Mouse (Mus musculus): Measurements from ENCODE around the gene Ggps1. TPM values are rescaled to one million over a fixed set of nuclear protein-coding genes. Genes with fewer than 3 reads are reported as not detected.

Ggps1 gene
- 51.6 and 52.2 TPM in 2 replicates for polyA plus RNA-seq (2015; fragmentation: Nextera tagmentation; extraction: Ambion mirVana)

DNA sequence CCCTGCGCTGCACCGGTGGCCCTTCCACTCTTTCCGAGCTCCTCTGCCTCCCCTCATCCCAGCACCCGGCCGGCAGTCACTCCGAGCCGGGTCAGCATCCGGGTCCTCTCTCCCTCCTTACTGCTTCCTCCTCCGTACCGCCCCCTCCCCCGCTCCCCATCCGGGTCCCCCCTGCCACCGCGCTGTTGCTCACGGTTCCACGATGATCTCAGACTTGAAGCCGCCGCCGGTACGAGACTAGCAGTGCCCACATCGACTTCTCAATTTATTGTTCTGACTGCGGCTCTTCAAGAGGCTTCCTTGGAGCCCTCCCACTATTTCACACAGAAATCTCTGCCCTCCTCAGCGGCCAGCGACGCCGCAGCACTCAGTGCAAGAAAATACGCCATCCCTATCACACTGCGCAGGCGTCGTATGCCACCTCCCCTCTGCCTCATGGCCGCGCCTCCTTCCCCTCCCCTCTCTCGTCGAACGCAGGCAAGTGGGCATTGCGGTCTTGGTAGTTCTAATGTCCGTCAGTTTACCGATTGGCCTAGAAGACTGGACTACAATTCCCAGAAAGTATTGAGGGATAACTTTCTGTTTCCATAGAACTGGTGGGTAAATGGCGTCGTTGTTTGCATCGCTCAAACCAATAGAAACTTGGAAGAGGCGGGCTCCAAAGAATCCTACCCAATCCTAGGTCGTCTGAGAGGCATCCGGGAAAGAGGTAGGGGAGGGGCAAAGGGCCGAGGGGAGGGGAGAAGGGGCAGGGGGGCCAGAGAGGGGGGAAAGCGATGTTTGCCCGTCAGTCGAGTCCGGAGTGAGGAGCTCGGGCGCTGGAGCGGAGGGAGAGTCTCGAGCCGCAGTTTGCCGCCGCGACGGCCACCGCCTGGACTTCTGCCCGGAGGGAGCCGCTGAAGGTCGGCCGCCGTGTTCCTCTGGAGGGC, at the start of gene Ggps1, which contains the start of gene Arid4b:
TSS of gene Ggps1 (minus strand) at position 476 of the 929 bp plus-strand sequence.
TSS of gene Arid4b (plus strand) at position 220 of the 929 bp plus-strand sequence.
- peak within 1 kb of the TSS; percentile 83 for H3K4me3 ChIP-seq (ENCODE audit: low read length)
- peak within 1 kb of the TSS; percentile 100 for H3K9ac ChIP-seq (replicated peaks; ENCODE audit: low read length)
- under 1% methylated on average over 63 of the region's 64 CpGs for WGBS
- ATAC-seq (ENCODE audit: low FRiP score, low TSS enrichment) = peak; percentile 99
- no peaks in the 10 kb centered on the region for H3K9me3 ChIP-seq (ENCODE audit: low read length)
- no peaks in the 10 kb centered on the region for H3K27me3 ChIP-seq (ENCODE audit: insufficient read depth, low read length)
- 0 out of 2 replicates have a peak, but pooled peaks cover 5% of the 10 kb centered on the region for H3K36me3 ChIP-seq (ENCODE audit: insufficient read depth, low read length)
- H3K27ac ChIP-seq (ENCODE audit: low read length) = peak within 1 kb of the TSS; percentile 98
- H3K4me1 ChIP-seq (ENCODE audit: insufficient read depth, low read length) = peaks cover 19% of the 10 kb centered on the region
- peak within 1 kb of the TSS; percentile 74 for H3K4me2 ChIP-seq (replicated peaks; ENCODE audit: low read depth, low read length)

DNA sequence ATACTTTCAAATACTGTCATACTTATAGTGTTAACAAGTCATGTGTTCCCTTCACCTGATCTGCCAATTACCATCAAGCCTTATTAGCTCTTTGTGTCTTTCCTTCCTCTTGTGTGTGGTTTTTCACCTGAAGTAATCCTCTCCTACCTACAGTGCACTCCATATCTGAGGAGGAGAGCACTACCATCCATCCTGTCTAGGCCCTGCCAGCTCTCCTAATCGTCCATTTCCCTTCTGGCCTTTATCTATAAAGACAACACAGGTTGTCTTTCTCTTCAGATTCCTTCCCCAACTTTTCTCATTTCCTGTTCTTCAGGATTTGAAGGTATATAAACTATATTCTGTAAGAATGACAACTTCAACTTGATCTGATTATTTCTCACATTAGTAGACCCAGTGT, 47.9 kb upstream of the Ggps1 start:
- Histone ChIP-seq H3K4me1 (ENCODE audit: insufficient read depth, low read length) (0 out of 2 replicates have a peak, but pooled peaks cover 18% of the 10 kb centered on the region), H3K27me3 (ENCODE audit: insufficient read depth, low read length) (no peaks in the 10 kb centered on the region), H3K36me3 (ENCODE audit: insufficient read depth, low read length) (no peaks in the 10 kb centered on the region), H3K4me2 (replicated peaks; ENCODE audit: low read depth, low read length) (no peak overlapping the region), H3K4me3 (ENCODE audit: low read length) (no peak overlapping the region), H3K27ac (ENCODE audit: low read length) (no peak overlapping the region), H3K9ac (replicated peaks; ENCODE audit: low read length) (no peak overlapping the region), H3K9me3 (ENCODE audit: low read length) (no peaks in the 10 kb centered on the region)
- WGBS = 47% methylated on average over 1 of the region's 1 CpGs
- no peak for ATAC-seq (ENCODE audit: low FRiP score, low TSS enrichment)

DNA sequence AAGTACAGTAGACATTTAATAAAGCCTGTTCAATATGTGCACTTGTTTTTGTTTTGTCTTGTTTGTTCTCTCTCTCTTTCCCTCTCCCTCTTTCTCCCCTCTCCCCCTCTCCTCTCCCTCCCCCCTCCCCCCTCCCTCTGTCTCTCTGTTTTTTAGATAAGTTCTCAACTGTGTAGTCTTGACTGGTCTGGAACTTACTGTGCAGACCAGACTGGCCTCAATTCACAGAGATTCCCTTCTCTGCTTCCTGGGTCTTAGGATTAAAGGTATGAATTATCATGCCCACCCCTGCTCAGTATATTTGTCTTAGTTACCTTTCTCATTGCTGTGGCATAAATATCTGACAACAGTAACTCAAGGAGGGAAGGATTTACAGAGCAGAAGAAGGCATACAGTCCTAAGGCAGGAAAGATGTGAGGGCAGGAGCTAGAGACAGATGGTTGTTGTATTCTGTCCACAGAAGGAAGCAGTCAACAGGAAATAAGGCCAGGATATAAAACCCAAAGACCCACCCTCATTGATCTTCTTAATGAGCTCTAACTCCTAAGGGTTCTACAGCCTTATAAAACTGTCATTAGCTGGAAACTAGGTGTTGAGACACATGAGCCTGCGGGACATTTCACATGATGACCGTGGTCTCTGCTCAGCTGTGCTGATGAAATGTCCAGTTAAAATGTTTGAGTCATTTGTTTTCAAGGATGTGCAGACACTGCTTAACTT, 47.0 kb upstream of the Ggps1 start:
- Histone ChIP-seq H3K9me3 (ENCODE audit: low read length) (no peaks in the 10 kb centered on the region), H3K4me2 (replicated peaks; ENCODE audit: low read depth, low read length) (no peak overlapping the region), H3K4me1 (ENCODE audit: insufficient read depth, low read length) (0 out of 2 replicates have a peak, but pooled peaks cover 18% of the 10 kb centered on the region), H3K4me3 (ENCODE audit: low read length) (no peak overlapping the region), H3K27ac (ENCODE audit: low read length) (no peak overlapping the region), H3K36me3 (ENCODE audit: insufficient read depth, low read length) (no peaks in the 10 kb centered on the region), H3K9ac (replicated peaks; ENCODE audit: low read length) (no peak overlapping the region), H3K27me3 (ENCODE audit: insufficient read depth, low read length) (no peaks in the 10 kb centered on the region)
- 12% methylated on average over 2 of the region's 2 CpGs for WGBS
- ATAC-seq (ENCODE audit: low FRiP score, low TSS enrichment) = peak; percentile 81

DNA sequence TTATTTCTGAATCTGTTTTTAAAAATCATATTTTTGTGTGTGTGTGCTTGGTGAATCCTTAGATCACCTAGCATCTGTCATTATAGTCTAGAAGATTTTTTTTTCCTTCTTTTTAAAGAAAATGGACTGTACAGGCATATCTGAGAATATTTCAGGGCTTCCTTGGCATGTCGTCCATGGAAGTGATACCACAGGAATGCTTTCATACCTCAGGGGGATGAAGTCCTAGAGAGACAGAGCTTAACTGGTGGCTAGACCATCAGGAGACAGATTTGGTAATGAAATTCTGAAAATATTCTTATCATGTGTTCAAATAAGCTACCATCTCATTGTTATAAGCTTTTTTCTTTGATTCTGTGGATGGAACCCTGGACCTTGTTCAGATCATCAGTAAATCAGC, 39.7 kb upstream of the Ggps1 start:
- 71% methylated on average over 1 of the region's 1 CpGs for WGBS
- ATAC-seq (ENCODE audit: low FRiP score, low TSS enrichment) = no peak
- Histone ChIP-seq H3K27ac (ENCODE audit: low read length) (no peak overlapping the region), H3K4me3 (ENCODE audit: low read length) (no peak overlapping the region), H3K9ac (replicated peaks; ENCODE audit: low read length) (no peak overlapping the region), H3K4me2 (replicated peaks; ENCODE audit: low read depth, low read length) (no peak overlapping the region), H3K36me3 (ENCODE audit: insufficient read depth, low read length) (no peaks in the 10 kb centered on the region), H3K4me1 (ENCODE audit: insufficient read depth, low read length) (no peaks in the 10 kb centered on the region), H3K27me3 (ENCODE audit: insufficient read depth, low read length) (no peaks in the 10 kb centered on the region), H3K9me3 (ENCODE audit: low read length) (no peaks in the 10 kb centered on the region)

DNA sequence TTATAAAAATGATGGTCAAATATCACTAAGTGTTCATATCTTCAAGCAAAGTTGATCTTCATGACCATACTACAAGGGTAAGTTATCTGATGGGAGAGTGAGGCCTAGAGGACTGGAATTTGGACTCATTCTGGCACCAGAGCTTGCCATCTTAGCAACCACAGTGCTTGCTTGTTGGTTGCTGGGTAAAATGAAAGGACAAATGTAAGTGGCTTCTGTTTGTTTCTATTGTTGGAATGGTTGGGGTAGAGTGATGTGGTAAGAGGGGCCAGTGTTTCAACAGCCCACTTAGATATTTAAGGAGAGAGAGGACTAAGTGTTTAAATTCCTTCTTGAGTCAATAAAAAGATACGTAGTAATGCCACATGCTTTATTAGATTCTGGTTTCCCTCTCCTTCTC, 25.4 kb upstream of the Ggps1 start:
- Histone ChIP-seq H3K27ac (ENCODE audit: low read length) (no peak overlapping the region), H3K4me3 (ENCODE audit: low read length) (no peak overlapping the region), H3K27me3 (ENCODE audit: insufficient read depth, low read length) (no peaks in the 10 kb centered on the region), H3K9me3 (ENCODE audit: low read length) (no peaks in the 10 kb centered on the region), H3K9ac (replicated peaks; ENCODE audit: low read length) (no peak overlapping the region), H3K4me2 (replicated peaks; ENCODE audit: low read depth, low read length) (no peak overlapping the region), H3K4me1 (ENCODE audit: insufficient read depth, low read length) (no peaks in the 10 kb centered on the region), H3K36me3 (ENCODE audit: insufficient read depth, low read length) (peaks cover 7% of the 10 kb centered on the region; the same call in 1 of the 2 replicates)
- ATAC-seq (ENCODE audit: low FRiP score, low TSS enrichment) = no peak
- 96% methylated on average over 1 of the region's 1 CpGs for WGBS

DNA sequence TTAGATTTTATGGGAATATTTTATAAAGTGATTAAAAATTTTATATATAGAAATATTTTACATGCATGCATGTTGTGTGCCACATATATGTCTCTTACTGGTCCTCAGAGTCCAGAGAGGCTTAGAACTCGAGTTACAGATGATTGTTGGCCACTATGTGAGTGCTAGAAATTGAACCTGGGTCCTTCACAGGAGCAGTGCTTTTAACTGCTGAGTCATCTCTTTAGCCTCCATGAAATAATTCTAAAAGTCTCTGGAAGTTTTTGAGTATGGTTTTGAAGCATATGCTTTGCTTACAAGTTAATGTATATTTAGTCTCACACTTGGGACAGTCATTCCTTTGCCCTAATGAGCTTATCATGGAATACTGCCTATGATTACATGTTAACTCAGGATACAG, 12.0 kb upstream of the Ggps1 start:
- ATAC-seq (ENCODE audit: low FRiP score, low TSS enrichment) = no peak
- WGBS = 77% methylated on average over 1 of the region's 1 CpGs
- no peak overlapping the region for H3K4me2 ChIP-seq (replicated peaks; ENCODE audit: low read depth, low read length)
- H3K27me3 ChIP-seq (ENCODE audit: insufficient read depth, low read length) = no peaks in the 10 kb centered on the region
- no peak overlapping the region for H3K4me3 ChIP-seq (ENCODE audit: low read length)
- H3K27ac ChIP-seq (ENCODE audit: low read length) = no peak overlapping the region
- H3K9ac ChIP-seq (replicated peaks; ENCODE audit: low read length) = no peak overlapping the region
- no peaks in the 10 kb centered on the region for H3K4me1 ChIP-seq (ENCODE audit: insufficient read depth, low read length)
- H3K36me3 ChIP-seq (ENCODE audit: insufficient read depth, low read length) = no peaks in the 10 kb centered on the region; the same call in 1 of the 2 replicates
- 0 out of 2 replicates have a peak, but pooled peaks cover 4% of the 10 kb centered on the region for H3K9me3 ChIP-seq (ENCODE audit: low read length)

DNA sequence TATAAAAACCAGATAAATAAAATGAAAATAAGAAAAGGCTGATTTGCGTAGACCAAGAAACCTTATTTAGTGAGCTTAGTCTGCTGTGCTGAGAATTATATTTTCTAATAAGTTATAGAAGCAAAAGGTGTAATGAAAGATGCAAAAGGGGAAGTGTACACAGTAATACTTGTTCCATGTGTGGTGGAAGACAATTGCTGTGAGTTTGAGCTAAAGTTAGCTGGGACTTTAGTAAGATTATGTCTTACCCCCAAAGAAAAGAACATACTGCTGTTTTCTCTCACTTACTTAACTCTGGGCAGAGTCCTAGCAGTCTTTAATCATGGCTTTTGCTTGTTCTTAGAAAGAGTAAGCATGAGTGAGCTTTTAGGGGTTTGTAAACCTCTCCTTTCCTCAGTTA, 11.1 kb upstream of the Ggps1 start:
- Histone ChIP-seq H3K4me3 (ENCODE audit: low read length) (no peak overlapping the region), H3K9ac (replicated peaks; ENCODE audit: low read length) (no peak overlapping the region), H3K27ac (ENCODE audit: low read length) (no peak overlapping the region), H3K27me3 (ENCODE audit: insufficient read depth, low read length) (no peaks in the 10 kb centered on the region), H3K4me2 (replicated peaks; ENCODE audit: low read depth, low read length) (no peak overlapping the region), H3K4me1 (ENCODE audit: insufficient read depth, low read length) (no peaks in the 10 kb centered on the region), H3K9me3 (ENCODE audit: low read length) (0 out of 2 replicates have a peak, but pooled peaks cover 2% of the 10 kb centered on the region), H3K36me3 (ENCODE audit: insufficient read depth, low read length) (peaks cover 3% of the 10 kb centered on the region; the same call in 1 of the 2 replicates)
- no peak for ATAC-seq (ENCODE audit: low FRiP score, low TSS enrichment)
- WGBS = 94% methylated on average over 1 of the region's 1 CpGs

DNA sequence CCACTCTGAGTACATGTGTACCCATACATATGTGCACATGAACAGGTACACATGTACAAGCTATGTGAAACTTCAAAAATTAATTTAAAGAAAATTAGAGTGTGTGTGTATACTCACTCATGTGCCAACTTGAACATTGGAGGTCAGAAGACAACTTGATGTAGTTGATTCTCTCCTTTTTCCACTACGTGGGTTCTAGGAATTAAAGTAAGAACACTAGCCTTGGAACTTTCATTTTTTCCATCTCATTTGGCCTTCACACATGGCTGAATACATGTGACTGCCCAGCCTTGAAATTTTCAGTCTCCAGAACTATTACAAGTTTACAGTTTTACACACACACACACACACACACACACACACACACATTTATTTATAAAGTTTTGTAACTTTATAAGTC, 6.0 kb upstream of the Ggps1 start:
- ATAC-seq (ENCODE audit: low FRiP score, low TSS enrichment) = no peak
- WGBS = 81% methylated on average over 1 of the region's 1 CpGs
- Histone ChIP-seq H3K27me3 (ENCODE audit: insufficient read depth, low read length) (no peaks in the 10 kb centered on the region), H3K9ac (replicated peaks; ENCODE audit: low read length) (no peak overlapping the region), H3K4me3 (ENCODE audit: low read length) (no peak overlapping the region), H3K9me3 (ENCODE audit: low read length) (no peaks in the 10 kb centered on the region), H3K4me2 (replicated peaks; ENCODE audit: low read depth, low read length) (no peak overlapping the region), H3K27ac (ENCODE audit: low read length) (no peak overlapping the region), H3K36me3 (ENCODE audit: insufficient read depth, low read length) (peaks cover 3% of the 10 kb centered on the region; the same call in 1 of the 2 replicates), H3K4me1 (ENCODE audit: insufficient read depth, low read length) (peaks cover 9% of the 10 kb centered on the region)

DNA sequence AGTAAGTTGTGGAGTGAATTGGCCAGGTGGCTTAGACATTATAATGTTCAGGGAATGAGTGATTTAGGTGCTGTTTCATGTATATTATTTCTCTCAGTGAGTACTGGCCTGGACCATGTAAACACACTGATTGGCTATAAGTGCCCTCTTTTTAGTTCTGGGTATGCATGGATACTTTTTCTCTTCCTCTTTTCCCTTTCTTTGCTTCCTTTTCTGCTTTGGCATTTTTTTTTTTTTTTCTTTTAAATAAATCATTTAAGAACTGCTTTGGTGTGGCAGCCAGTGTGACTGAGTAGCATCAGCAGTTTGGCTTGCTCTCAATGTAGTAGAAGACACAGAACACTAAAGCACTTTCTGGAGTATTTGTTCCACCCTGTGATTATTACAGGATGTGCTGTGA, 4.7 kb upstream of the Ggps1 start:
- H3K27ac ChIP-seq (ENCODE audit: low read length) = no peak overlapping the region
- no peak overlapping the region for H3K9ac ChIP-seq (replicated peaks; ENCODE audit: low read length)
- peaks cover 9% of the 10 kb centered on the region for H3K4me1 ChIP-seq (ENCODE audit: insufficient read depth, low read length)
- H3K4me3 ChIP-seq (ENCODE audit: low read length) = no peak overlapping the region
- H3K9me3 ChIP-seq (ENCODE audit: low read length) = no peaks in the 10 kb centered on the region
- no peak for ATAC-seq (ENCODE audit: low FRiP score, low TSS enrichment)
- H3K36me3 ChIP-seq (ENCODE audit: insufficient read depth, low read length) = peaks cover 3% of the 10 kb centered on the region; the same call in 1 of the 2 replicates
- no peak overlapping the region for H3K4me2 ChIP-seq (replicated peaks; ENCODE audit: low read depth, low read length)
- H3K27me3 ChIP-seq (ENCODE audit: insufficient read depth, low read length) = no peaks in the 10 kb centered on the region
